Mouse (Mus musculus) heart, postnatal 0 days (tissue): ENCODE measurements at regions not wholly inside any gene's neighbourhood (a gene's known extent, or its start where the extent isn't known, plus 50 kb on each side); places are given as distances from the start of the nearest gene placed in this dataset.
A peak's percentile ranks its signal among the peaks of the same experiment; 100 is the strongest.

ENCODE experiments used
- ATAC-seq: fragments of 200-750 bp; cut with Nextera tagmentation; 2 replicates; pipeline ENCODE4 v1.8.0; 2017; ENCODE audit warnings: low read depth, moderate number of reproducible peaks, moderate library complexity; ENCODE audit not compliant: insufficient read depth
- DNase-seq: peaks from one replicate; pipeline ENCODE4 v3.0.0-alpha.2; 2016; ENCODE audit warnings: low spot score
- H3K27ac ChIP-seq: fragments of 300-500 bp; sonication (generic); 2 replicates; pipeline ENCODE4 v1.5.1; 2014; ENCODE audit warnings: low read depth, mild to moderate bottlenecking
- H3K27me3 ChIP-seq: fragments of 300-500 bp; sonication (generic); 2 replicates; pipeline ENCODE4 v1.6.1; 2014; ENCODE audit warnings: low read length, mixed read lengths; ENCODE audit not compliant: control insufficient read depth, insufficient read depth
- H3K36me3 ChIP-seq: fragments of 300-500 bp; sonication (generic); replicated peaks from 2 replicates; pipeline ENCODE4 v1.6.1; 2014; ENCODE audit warnings: low read length, mixed read lengths; ENCODE audit not compliant: control insufficient read depth, insufficient read depth
- H3K4me1 ChIP-seq: fragments of 300-500 bp; sonication (generic); 2 replicates; pipeline ENCODE4 v1.6.1; 2014; ENCODE audit warnings: antibody characterized with exemption; ENCODE audit not compliant: control insufficient read depth, insufficient read depth
- H3K4me2 ChIP-seq: fragments of 300-500 bp; sonication (generic); 2 replicates; pipeline ENCODE4 v1.6.1; 2014; ENCODE audit warnings: low read depth, mild to moderate bottlenecking, low read length, moderate library complexity
- H3K4me3 ChIP-seq: fragments of 300-500 bp; sonication (generic); 2 replicates; pipeline ENCODE4 v1.5.1; 2014; ENCODE audit warnings: low read depth, low read length
- H3K9ac ChIP-seq: fragments of 300-500 bp; sonication (generic); replicated peaks from 2 replicates; pipeline ENCODE4 v1.6.1; 2014; ENCODE audit warnings: low read depth, low read length, mixed read lengths
- H3K9me3 ChIP-seq: fragments of 300-500 bp; sonication (generic); replicated peaks from 2 replicates; pipeline ENCODE4 v1.6.1; 2016; ENCODE audit warnings: low read length; ENCODE audit not compliant: control insufficient read depth
- CTCF ChIP-seq: IDR thresholded peaks from 2 replicates; pipeline ENCODE4 v1.5.1; 2016; ENCODE audit warnings: antibody characterized with exemption, control low read depth, low read depth
- EP300 ChIP-seq: IDR thresholded peaks from 2 replicates; pipeline ENCODE4 v1.6.1; 2016; ENCODE audit warnings: antibody characterized with exemption, low read depth
- WGBS: fragments of 180-500 bp; shearing (Covaris S2); extraction: QIAGEN DNeasy Blood & Tissue Kit; methylation state at CpG from one replicate; pipeline ENCODE4 v1.1.7; 2014; 5-methylcytosine and 5-hydroxymethylcytosine counted together

DNA sequence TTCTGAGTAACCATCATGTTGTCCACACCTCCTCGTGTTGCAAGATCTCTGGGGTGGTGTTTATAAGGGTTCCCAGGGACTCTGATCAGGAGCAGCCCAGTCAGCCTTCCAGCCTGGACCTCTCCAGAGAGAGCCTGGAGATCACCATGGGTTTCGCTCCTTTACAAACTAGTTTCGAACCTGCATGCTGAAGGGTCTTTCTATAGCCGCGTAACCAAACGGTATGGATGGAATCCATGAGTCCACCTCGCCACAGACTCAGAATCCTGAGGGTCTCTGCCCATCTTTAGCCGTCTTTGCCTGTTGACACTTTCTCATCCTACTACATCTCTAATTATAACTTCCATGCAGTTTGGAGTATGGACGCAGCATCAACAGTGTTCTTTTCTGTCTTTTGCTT is 206.0 kb upstream of the Spred2 start:
- DNase-seq (no peak), ATAC-seq (no peak)
- no peak overlapping the region for H3K4me3 ChIP-seq
- no peaks in the 10 kb centered on the region for H3K36me3 ChIP-seq
- TF ChIP-seq EP300 (no peak), CTCF (no peak)
- 0 out of 2 replicates have a peak, but pooled peaks cover 3% of the 10 kb centered on the region for H3K4me1 ChIP-seq
- H3K27me3 ChIP-seq: no peaks in the 10 kb centered on the region
- no peak overlapping the region for H3K27ac ChIP-seq
- H3K9me3 ChIP-seq: no peaks in the 10 kb centered on the region
- 85% methylated on average over 9 of the region's 9 CpGs for WGBS
- H3K9ac ChIP-seq: no peak overlapping the region
- H3K4me2 ChIP-seq: no peak overlapping the region

DNA sequence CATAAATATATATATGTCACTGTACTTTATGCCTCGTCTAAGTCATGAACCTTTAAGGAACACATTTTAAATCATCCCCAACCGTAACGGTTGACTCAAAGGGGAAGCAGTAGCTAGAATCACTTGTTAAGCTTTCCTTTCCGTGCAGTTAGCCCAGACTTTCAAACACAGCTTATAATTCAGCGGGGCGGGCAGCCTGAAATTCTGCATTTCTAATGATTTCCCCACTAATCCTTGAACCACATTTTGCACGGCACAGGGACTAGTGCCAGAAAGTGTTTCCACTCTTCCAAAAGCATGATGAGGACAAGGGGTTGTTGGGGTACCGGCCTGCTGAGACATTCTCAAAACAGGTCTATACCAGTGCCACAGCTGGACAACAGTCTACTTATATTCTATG is 195.1 kb upstream of the Spred2 start:
- Histone ChIP-seq H3K36me3 (no peaks in the 10 kb centered on the region), H3K4me3 (no peak overlapping the region), H3K4me2 (no peak overlapping the region), H3K4me1 (no peaks in the 10 kb centered on the region), H3K9ac (no peak overlapping the region), H3K27me3 (no peaks in the 10 kb centered on the region), H3K9me3 (no peaks in the 10 kb centered on the region), H3K27ac (no peak overlapping the region)
- DNase-seq (no peak), ATAC-seq (no peak)
- 95% methylated on average over 8 of the region's 8 CpGs for WGBS
- TF ChIP-seq CTCF (no peak), EP300 (no peak)

DNA sequence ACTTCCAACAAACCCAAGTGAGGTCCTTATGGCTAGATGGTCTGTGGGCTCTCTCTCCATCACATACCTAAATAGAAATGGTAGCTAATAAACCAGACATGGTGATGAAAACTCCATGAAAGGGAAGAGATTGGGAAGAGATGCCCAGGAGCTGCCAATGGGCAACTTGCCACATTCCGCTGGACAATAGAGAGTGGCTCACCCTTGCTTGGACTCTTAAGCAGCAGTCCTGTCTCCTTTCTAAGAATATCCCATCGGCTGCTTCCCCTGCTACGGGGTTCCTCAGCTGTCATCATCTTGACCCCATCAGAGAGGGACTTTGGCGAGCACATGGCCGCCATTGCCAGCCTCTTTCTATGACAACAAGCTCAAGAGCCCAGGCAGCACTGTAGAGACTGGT is 193.4 kb upstream of the Spred2 start:
- Histone ChIP-seq H3K27ac (no peak overlapping the region), H3K4me1 (no peaks in the 10 kb centered on the region), H3K9me3 (no peaks in the 10 kb centered on the region), H3K4me2 (no peak overlapping the region), H3K4me3 (no peak overlapping the region), H3K36me3 (no peaks in the 10 kb centered on the region), H3K27me3 (no peaks in the 10 kb centered on the region), H3K9ac (no peak overlapping the region)
- no peak for TF ChIP-seq EP300
- no peak for TF ChIP-seq CTCF
- DNase-seq (no peak), ATAC-seq (no peak)
- 46% methylated on average over 5 of the region's 5 CpGs for WGBS

DNA sequence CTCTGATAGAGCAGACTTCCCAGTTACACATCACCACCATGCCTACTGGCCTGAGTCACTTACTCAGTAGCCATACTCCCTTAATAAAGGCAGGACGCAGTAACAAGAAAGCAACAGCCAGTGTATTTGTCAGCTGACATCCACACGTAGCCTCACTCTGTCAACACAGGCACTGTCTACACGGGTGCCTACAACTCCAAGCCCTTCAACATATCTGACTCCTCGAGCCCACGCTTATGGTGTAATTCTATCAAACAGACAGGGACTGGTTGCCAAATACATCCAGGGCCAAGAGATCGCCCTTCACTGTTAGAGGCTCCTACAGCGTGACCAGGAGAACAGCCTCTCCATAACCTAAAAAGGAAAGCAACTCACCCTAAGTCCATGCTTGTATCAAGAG is 188.1 kb upstream of the Spred2 start:
- DNase-seq (no peak), ATAC-seq (no peak)
- no peaks in the 10 kb centered on the region for H3K9me3 ChIP-seq
- no peak overlapping the region for H3K4me3 ChIP-seq
- no peak overlapping the region for H3K9ac ChIP-seq
- no peak for TF ChIP-seq CTCF
- no peak for TF ChIP-seq EP300
- 59% methylated on average over 7 of the region's 7 CpGs for WGBS
- no peak overlapping the region for H3K4me2 ChIP-seq
- no peaks in the 10 kb centered on the region for H3K36me3 ChIP-seq
- no peak overlapping the region for H3K27ac ChIP-seq
- H3K4me1 ChIP-seq: no peaks in the 10 kb centered on the region
- no peaks in the 10 kb centered on the region for H3K27me3 ChIP-seq

DNA sequence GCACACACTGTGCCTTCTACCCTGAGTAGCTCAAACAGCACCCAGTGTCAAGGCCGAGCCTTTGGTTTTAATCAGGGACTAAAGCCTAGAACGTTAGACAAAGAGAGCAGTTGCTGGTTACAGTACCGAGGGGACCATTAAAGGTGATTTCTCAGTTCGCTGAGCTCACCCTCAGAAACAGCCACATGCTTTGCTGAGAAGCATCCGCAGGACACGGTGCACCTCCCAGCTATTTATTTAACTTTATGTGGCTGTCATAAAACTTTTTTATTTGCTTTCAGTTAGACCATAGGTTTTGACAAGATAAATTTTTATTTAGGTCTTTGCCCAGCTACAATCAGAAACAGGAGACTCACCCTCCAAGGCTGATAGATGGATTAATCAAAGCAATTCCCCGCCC is 187.2 kb upstream of the Spred2 start:
- no peak overlapping the region for H3K27ac ChIP-seq
- DNase-seq: no peak
- H3K4me1 ChIP-seq: no peaks in the 10 kb centered on the region
- no peak for ATAC-seq
- TF ChIP-seq CTCF (no peak), EP300 (no peak)
- no peak overlapping the region for H3K4me3 ChIP-seq
- H3K9me3 ChIP-seq: no peaks in the 10 kb centered on the region
- H3K27me3 ChIP-seq: no peaks in the 10 kb centered on the region
- H3K36me3 ChIP-seq: no peaks in the 10 kb centered on the region
- no peak overlapping the region for H3K4me2 ChIP-seq
- 78% methylated on average over 7 of the region's 7 CpGs for WGBS
- no peak overlapping the region for H3K9ac ChIP-seq

DNA sequence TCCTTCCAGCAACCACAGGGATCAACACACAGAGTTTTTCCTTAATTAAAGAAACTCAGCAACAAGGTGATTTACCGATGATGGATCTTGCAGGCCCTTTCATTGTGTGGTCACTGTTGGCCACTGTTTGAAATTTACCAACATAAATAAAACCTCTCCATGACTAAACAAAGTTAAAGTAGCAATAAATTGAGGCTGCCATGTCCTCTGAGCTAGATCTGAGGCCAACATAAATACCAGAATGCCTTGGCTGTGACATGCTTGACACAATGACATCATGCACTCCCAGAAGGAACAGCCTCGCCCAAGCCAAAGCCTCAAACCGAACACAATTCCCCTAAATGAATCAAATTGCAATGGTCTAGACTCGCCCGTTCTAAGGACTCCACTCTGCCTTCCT is 186.8 kb upstream of the Spred2 start:
- no peak overlapping the region for H3K4me3 ChIP-seq
- H3K9ac ChIP-seq: no peak overlapping the region
- DNase-seq: peak; percentile 41
- no peak for TF ChIP-seq EP300
- TF ChIP-seq CTCF: no peak
- peak; percentile 60 for ATAC-seq
- H3K4me2 ChIP-seq: no peak overlapping the region
- WGBS: 58% methylated on average over 5 of the region's 5 CpGs
- no peaks in the 10 kb centered on the region for H3K36me3 ChIP-seq
- no peaks in the 10 kb centered on the region for H3K4me1 ChIP-seq
- H3K27ac ChIP-seq: no peak overlapping the region
- H3K27me3 ChIP-seq: no peaks in the 10 kb centered on the region
- no peaks in the 10 kb centered on the region for H3K9me3 ChIP-seq
